Comparison of ENCODE assay signal across 20 mouse cellular contexts in the genomic region with DNA sequence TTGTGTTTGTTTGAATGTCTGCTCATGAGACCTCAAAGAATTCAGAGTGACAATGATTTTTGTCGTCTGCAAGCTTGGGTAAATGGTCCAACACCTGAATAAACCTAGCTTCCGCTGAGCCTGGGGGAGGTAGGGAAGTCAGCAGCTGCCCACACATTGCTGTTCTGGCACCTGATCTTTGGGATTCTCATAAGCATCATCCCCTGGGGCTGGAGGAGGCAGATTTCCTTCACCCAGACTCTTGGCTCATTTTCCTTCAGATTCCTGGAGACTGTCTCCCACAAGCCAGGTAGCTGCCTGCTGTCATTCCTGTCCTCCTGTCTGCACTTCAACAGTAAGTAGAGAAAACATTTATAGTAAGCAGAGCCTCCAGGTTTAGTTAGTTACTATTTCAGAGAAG.
"Had no signal": no experiment of that assay in that cellular context is flagged by ENCODE, and none has a peak within 500 bp of the region (broad histone marks: within the 10 kb centered on the region; RNA-seq: fewer than 3 reads in every experiment).

No protein-coding gene starts in this region.

- H3K4me3 ChIP-seq: limb, embryonic 12.5 days; limb, embryonic 15.5 days; midbrain, embryonic 12.5 days; midbrain, embryonic 15.5 days; neural tube, embryonic 12.5 days; neural tube, embryonic 15.5 days had no signal

- H3K36me3 ChIP-seq: limb, embryonic 12.5 days; limb, embryonic 15.5 days; midbrain, embryonic 12.5 days; midbrain, embryonic 15.5 days; neural tube, embryonic 12.5 days; neural tube, embryonic 15.5 days had no signal

- H3K4me1 ChIP-seq: limb, embryonic 12.5 days; limb, embryonic 15.5 days; midbrain, embryonic 12.5 days; midbrain, embryonic 15.5 days; neural tube, embryonic 12.5 days; neural tube, embryonic 15.5 days had no signal

- DNase-seq: kidney, adult 2 months; kidney, postnatal 25 days; left cerebral cortex, postnatal 4 days; liver, postnatal 0 days; lung, embryonic 14.5 days; right cerebral cortex, adult 18-20 months; thymus, adult 2 months; thymus, postnatal 14 days; thymus, postnatal 4 days had no signal

- H3K27ac ChIP-seq: kidney, postnatal 0 days; limb, embryonic 12.5 days; limb, embryonic 15.5 days; liver, embryonic 14.5 days; macrophage; midbrain, embryonic 12.5 days; midbrain, embryonic 15.5 days; neural tube, embryonic 12.5 days; neural tube, embryonic 15.5 days had no signal

- H3K9me3 ChIP-seq: limb, embryonic 12.5 days; limb, embryonic 15.5 days; midbrain, embryonic 12.5 days; midbrain, embryonic 15.5 days; neural tube, embryonic 12.5 days; neural tube, embryonic 15.5 days had no signal

- H3K27me3 ChIP-seq: limb, embryonic 12.5 days; limb, embryonic 15.5 days; midbrain, embryonic 12.5 days; midbrain, embryonic 15.5 days; neural tube, embryonic 12.5 days; neural tube, embryonic 15.5 days had no signal

- H3K4me2 ChIP-seq: limb, embryonic 12.5 days; limb, embryonic 15.5 days; liver, embryonic 11.5 days; lung, embryonic 14.5 days; midbrain, embryonic 12.5 days; midbrain, embryonic 15.5 days; neural tube, embryonic 12.5 days; neural tube, embryonic 15.5 days had no signal

- H3K9ac ChIP-seq: limb, embryonic 12.5 days; limb, embryonic 15.5 days; liver, embryonic 14.5 days; liver, postnatal 0 days; lung, embryonic 14.5 days; midbrain, embryonic 12.5 days; midbrain, embryonic 15.5 days; neural tube, embryonic 12.5 days; neural tube, embryonic 15.5 days had no signal

- ATAC-seq: liver, postnatal 0 days; lung, postnatal 0 days; midbrain, embryonic 15.5 days had no signal
